Mouse (Mus musculus): ENCODE measurements around the gene Acrbp. TPM values are rescaled to one million over a fixed set of nuclear protein-coding genes. Genes with fewer than 3 reads are reported as not detected.
A peak's percentile ranks its signal among the peaks of the same experiment; 100 is the strongest.

Acrbp gene
- total and polyA plus RNA-seq, 2 experiments from 2014 or later = 7.2 to 12.6 TPM

GRCm38 (mm10) chr6:125039533-125040153, 9.8 kb upstream of the Acrbp start, which contains the start of gene Ing4:
TSS of gene Ing4 (plus strand) at chr6:125039760.
- peak within 1 kb of the TSS; percentile 69 for H3K4me3 ChIP-seq (ENCODE audit: low read depth, low read length)
- no peak for TF ChIP-seq CTCF (IDR thresholded peaks at IDR 0.05)
- H3K9me3 ChIP-seq (ENCODE audit: low read length) = no peaks in the 10 kb centered on the region
- ATAC-seq (ENCODE audit: low FRiP score) (peak; percentile 95), DNase-seq (ENCODE audit: low spot score) (peak; percentile 99)
- no peaks in the 10 kb centered on the region for H3K4me1 ChIP-seq (ENCODE audit: insufficient read depth, low read length)
- peak within 1 kb of the TSS; percentile 75 for H3K9ac ChIP-seq (replicated peaks; ENCODE audit: low read length, poor library complexity, severe bottlenecking)
- WGBS = under 1% methylated on average over 26 of the region's 26 CpGs
- H3K4me2 ChIP-seq (ENCODE audit: low read depth, low read length, poor library complexity, severe bottlenecking) = peak within 1 kb of the TSS; percentile 70
- H3K27me3 ChIP-seq (ENCODE audit: insufficient read depth, low read length) = no peaks in the 10 kb centered on the region
- peaks cover 30% of the 10 kb centered on the region for H3K36me3 ChIP-seq (ENCODE audit: insufficient read depth, low read length)
- peak within 1 kb of the TSS; percentile 79 for H3K27ac ChIP-seq (ENCODE audit: low read depth, low read length)

- H3K4me2 ChIP-seq (ENCODE audit: low read depth, low read length, poor library complexity, severe bottlenecking) = peak overlapping the region; percentile 70
- DNase-seq (ENCODE audit: low spot score) = no peak
- H3K36me3 ChIP-seq (ENCODE audit: insufficient read depth, low read length) = peaks cover 29% of the 10 kb centered on the region
- H3K27me3 ChIP-seq (ENCODE audit: insufficient read depth, low read length) = no peaks in the 10 kb centered on the region
- 19% methylated on average over 7 of the region's 7 CpGs for WGBS
- no peak for ATAC-seq (ENCODE audit: low FRiP score)
- H3K4me3 ChIP-seq (ENCODE audit: low read depth, low read length) = peak overlapping the region; percentile 69
- H3K4me1 ChIP-seq (ENCODE audit: insufficient read depth, low read length) = no peaks in the 10 kb centered on the region
- H3K9me3 ChIP-seq (ENCODE audit: low read length) = no peaks in the 10 kb centered on the region
- peak overlapping the region; percentile 75 for H3K9ac ChIP-seq (replicated peaks; ENCODE audit: low read length, poor library complexity, severe bottlenecking)
- H3K27ac ChIP-seq (ENCODE audit: low read depth, low read length) = peak overlapping the region; percentile 79
- TF ChIP-seq CTCF (IDR thresholded peaks at IDR 0.05) = no peak
Measured at GRCm38 (mm10) chr6:125040221-125040620, 9.3 kb upstream of the Acrbp start.

- H3K9ac ChIP-seq (replicated peaks; ENCODE audit: low read length, poor library complexity, severe bottlenecking) = no peak overlapping the region
- TF ChIP-seq CTCF (IDR thresholded peaks at IDR 0.05) = no peak
- H3K9me3 ChIP-seq (ENCODE audit: low read length) = no peaks in the 10 kb centered on the region
- WGBS = 87% methylated on average over 7 of the region's 7 CpGs
- peaks cover 27% of the 10 kb centered on the region; the same call in 1 of the 2 replicates for H3K36me3 ChIP-seq (ENCODE audit: insufficient read depth, low read length)
- no peak overlapping the region for H3K27ac ChIP-seq (ENCODE audit: low read depth, low read length)
- no peak for ATAC-seq (ENCODE audit: low FRiP score)
- H3K4me3 ChIP-seq (ENCODE audit: low read depth, low read length) = no peak overlapping the region
- DNase-seq (ENCODE audit: low spot score) = no peak
- no peak overlapping the region for H3K4me2 ChIP-seq (ENCODE audit: low read depth, low read length, poor library complexity, severe bottlenecking)
- no peaks in the 10 kb centered on the region for H3K27me3 ChIP-seq (ENCODE audit: insufficient read depth, low read length)
- no peaks in the 10 kb centered on the region for H3K4me1 ChIP-seq (ENCODE audit: insufficient read depth, low read length)
Measured at GRCm38 (mm10) chr6:125041047-125041446, 8.4 kb upstream of the Acrbp start.

- Histone ChIP-seq H3K27ac (ENCODE audit: low read depth, low read length) (no peak overlapping the region), H3K4me1 (ENCODE audit: insufficient read depth, low read length) (no peaks in the 10 kb centered on the region), H3K9me3 (ENCODE audit: low read length) (no peaks in the 10 kb centered on the region), H3K4me3 (ENCODE audit: low read depth, low read length) (no peak overlapping the region), H3K4me2 (ENCODE audit: low read depth, low read length, poor library complexity, severe bottlenecking) (no peak overlapping the region), H3K9ac (replicated peaks; ENCODE audit: low read length, poor library complexity, severe bottlenecking) (no peak overlapping the region), H3K36me3 (ENCODE audit: insufficient read depth, low read length) (peaks cover 26% of the 10 kb centered on the region; the same call in 1 of the 2 replicates), H3K27me3 (ENCODE audit: insufficient read depth, low read length) (no peaks in the 10 kb centered on the region)
- TF ChIP-seq CTCF (IDR thresholded peaks at IDR 0.05) = no peak
- no peak for DNase-seq (ENCODE audit: low spot score)
- WGBS = 97% methylated on average over 7 of the region's 7 CpGs
- ATAC-seq (ENCODE audit: low FRiP score) = no peak
Measured at GRCm38 (mm10) chr6:125042081-125042480, 7.4 kb upstream of the Acrbp start.

- no peaks in the 10 kb centered on the region for H3K27me3 ChIP-seq (ENCODE audit: insufficient read depth, low read length)
- H3K9ac ChIP-seq (replicated peaks; ENCODE audit: low read length, poor library complexity, severe bottlenecking) = no peak overlapping the region
- H3K9me3 ChIP-seq (ENCODE audit: low read length) = no peaks in the 10 kb centered on the region
- no peak overlapping the region for H3K27ac ChIP-seq (ENCODE audit: low read depth, low read length)
- H3K4me1 ChIP-seq (ENCODE audit: insufficient read depth, low read length) = no peaks in the 10 kb centered on the region
- H3K36me3 ChIP-seq (ENCODE audit: insufficient read depth, low read length) = peaks cover 57% of the 10 kb centered on the region
- 20% methylated on average over 5 of the region's 5 CpGs for WGBS
- TF ChIP-seq CTCF (IDR thresholded peaks at IDR 0.05) = peak; percentile 96
- ATAC-seq (ENCODE audit: low FRiP score) = peak; percentile 66
- H3K4me2 ChIP-seq (ENCODE audit: low read depth, low read length, poor library complexity, severe bottlenecking) = no peak overlapping the region
- peak; percentile 90 for DNase-seq (ENCODE audit: low spot score)
- no peak overlapping the region for H3K4me3 ChIP-seq (ENCODE audit: low read depth, low read length)
Measured at GRCm38 (mm10) chr6:125046691-125047090, 2.8 kb upstream of the Acrbp start.

- H3K27me3 ChIP-seq (ENCODE audit: insufficient read depth, low read length) = no peaks in the 10 kb centered on the region
- H3K9ac ChIP-seq (replicated peaks; ENCODE audit: low read length, poor library complexity, severe bottlenecking) = no peak overlapping the region
- WGBS = 67% methylated on average over 5 of the region's 5 CpGs
- no peaks in the 10 kb centered on the region for H3K4me1 ChIP-seq (ENCODE audit: insufficient read depth, low read length)
- no peak overlapping the region for H3K4me2 ChIP-seq (ENCODE audit: low read depth, low read length, poor library complexity, severe bottlenecking)
- H3K9me3 ChIP-seq (ENCODE audit: low read length) = no peaks in the 10 kb centered on the region
- no peak overlapping the region for H3K4me3 ChIP-seq (ENCODE audit: low read depth, low read length)
- H3K36me3 ChIP-seq (ENCODE audit: insufficient read depth, low read length) = peaks cover 55% of the 10 kb centered on the region
- TF ChIP-seq CTCF (IDR thresholded peaks at IDR 0.05) = peak; percentile 52
- H3K27ac ChIP-seq (ENCODE audit: low read depth, low read length) = no peak overlapping the region
- no peak for DNase-seq (ENCODE audit: low spot score)
- ATAC-seq (ENCODE audit: low FRiP score) = no peak
Measured at GRCm38 (mm10) chr6:125051237-125051636, 1.7 kb downstream of the Acrbp start.

Measured in midbrain, postnatal 0 days (tissue).